Mouse (Mus musculus): Measurements from ENCODE around the gene Arhgef7. TPM values are rescaled to one million over a fixed set of nuclear protein-coding genes. Genes with fewer than 3 reads are reported as not detected.

The Arhgef7 gene
- polyA plus RNA-seq, 1 experiment from 2014 or later: 9.4 TPM

DNA sequence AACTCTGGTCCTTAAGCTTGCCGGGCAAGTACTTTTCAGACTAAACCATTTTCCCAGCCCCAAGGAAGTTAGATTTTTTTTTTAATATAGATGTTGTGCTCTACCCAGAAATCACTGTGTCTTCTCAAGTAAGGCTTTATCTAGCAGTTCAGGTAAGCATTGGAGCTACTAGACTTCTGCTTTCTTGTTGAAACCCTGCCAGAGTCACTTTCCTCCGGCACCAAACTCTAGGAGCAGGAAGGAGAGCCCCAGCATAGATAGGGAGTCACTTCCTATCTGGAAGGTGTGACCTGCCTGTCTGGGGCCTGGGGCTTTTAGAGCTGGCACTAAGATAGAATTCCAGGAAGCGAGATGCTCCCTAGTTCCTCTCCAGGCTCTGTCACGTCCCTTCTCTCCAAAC lies 10.3 kb upstream of the Arhgef7 start:
- DNase-seq (no peak), ATAC-seq (ENCODE audit: low read depth) (no peak)
- Histone ChIP-seq H3K4me2 (no peak overlapping the region), H3K9me3 (replicated peaks) (no peaks in the 10 kb centered on the region), H3K36me3 (no peaks in the 10 kb centered on the region), H3K27me3 (peaks cover 3% of the 10 kb centered on the region), H3K4me3 (replicated peaks) (no peak overlapping the region), H3K9ac (no peak overlapping the region), H3K4me1 (replicated peaks) (no peaks in the 10 kb centered on the region), H3K27ac (no peak overlapping the region)
- WGBS (ENCODE audit: insufficient replicate concordance): 24% methylated on average over 4 of the region's 4 CpGs

DNA sequence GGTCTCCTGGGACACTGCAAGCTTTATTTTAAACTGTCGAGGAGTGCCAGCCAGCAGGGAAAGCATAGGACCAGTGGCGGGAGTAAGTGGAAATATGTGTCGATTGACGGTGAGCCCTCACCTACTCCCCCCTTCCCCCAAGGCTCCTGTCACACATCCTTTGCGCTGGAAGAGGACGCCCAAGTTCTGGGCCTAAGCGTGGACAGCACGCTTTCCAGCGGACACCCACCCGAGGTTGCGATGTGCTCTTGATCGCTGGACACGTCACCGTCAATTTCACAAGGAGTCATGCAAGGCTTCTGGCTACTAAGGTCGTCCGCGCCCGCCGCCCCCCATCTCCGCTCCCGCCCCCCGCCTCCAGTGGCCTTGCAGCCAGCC lies 259 bp upstream of the Arhgef7 start:
- H3K27ac ChIP-seq: no peak overlapping the region
- H3K27me3 ChIP-seq: peaks cover 80% of the 10 kb centered on the region
- no peaks in the 10 kb centered on the region for H3K9me3 ChIP-seq (replicated peaks)
- H3K9ac ChIP-seq: peak overlapping the region; percentile 36; the same call in 1 of the 2 replicates
- H3K4me1 ChIP-seq (replicated peaks): peaks cover 14% of the 10 kb centered on the region; the same call in 1 of the 2 replicates
- no peak for DNase-seq
- peak overlapping the region; percentile 56 for H3K4me3 ChIP-seq (replicated peaks)
- peak overlapping the region; percentile 61 for H3K4me2 ChIP-seq
- ATAC-seq (ENCODE audit: low read depth): no peak
- 3% methylated on average over 22 of the region's 22 CpGs for WGBS (ENCODE audit: insufficient replicate concordance)
- H3K36me3 ChIP-seq: no peaks in the 10 kb centered on the region

DNA sequence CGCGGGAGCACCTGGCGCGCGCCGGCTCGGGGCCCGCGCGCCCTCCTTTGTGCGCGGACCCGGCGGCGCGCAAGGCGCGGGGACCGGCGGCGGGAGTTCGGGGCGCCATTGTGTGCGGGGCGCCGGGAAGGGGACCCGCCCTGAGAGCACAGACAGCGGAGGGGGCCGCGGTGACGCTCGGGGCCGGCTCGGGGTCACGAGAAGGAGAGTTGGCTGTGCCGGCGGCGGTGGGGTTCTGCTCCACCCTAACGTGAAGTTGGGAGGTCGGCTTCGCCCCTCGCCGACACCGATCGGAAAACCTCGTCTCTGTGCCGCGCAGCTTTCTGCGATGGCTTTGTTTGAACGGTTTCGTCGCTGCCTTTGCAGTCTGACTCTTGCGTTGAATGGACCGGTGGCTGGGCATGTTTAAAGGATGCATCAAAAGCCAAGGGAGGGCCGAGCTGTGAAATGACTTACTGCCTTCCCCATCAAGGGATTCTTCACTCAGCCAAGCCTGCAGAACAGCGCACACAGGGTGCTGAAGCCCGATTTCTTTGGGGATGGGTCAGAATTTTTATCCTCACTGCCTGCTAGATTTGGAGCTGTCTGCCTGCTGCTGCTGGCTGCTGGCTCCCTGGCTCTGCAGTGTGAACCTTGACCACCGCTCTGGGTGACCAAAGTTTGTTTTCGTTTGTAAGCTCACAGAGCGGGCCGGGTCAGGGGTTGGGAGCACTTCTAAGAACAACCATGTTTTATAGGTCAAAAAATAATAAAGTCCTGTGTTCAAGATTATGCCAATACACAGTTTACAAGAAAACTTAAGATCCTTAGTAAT lies 1.2 kb downstream of the Arhgef7 start:
- ATAC-seq (ENCODE audit: low read depth) (no peak; the same call in 1 of the 2 replicates), DNase-seq (no peak)
- H3K9ac ChIP-seq: peak overlapping the region; percentile 63
- H3K4me3 ChIP-seq (replicated peaks): peak overlapping the region; percentile 56
- peak overlapping the region; percentile 61 for H3K4me2 ChIP-seq
- peaks cover 77% of the 10 kb centered on the region for H3K27me3 ChIP-seq
- 3% methylated on average over 61 of the region's 61 CpGs for WGBS (ENCODE audit: insufficient replicate concordance)
- no peaks in the 10 kb centered on the region for H3K36me3 ChIP-seq
- H3K27ac ChIP-seq: peak overlapping the region; percentile 66
- no peaks in the 10 kb centered on the region for H3K9me3 ChIP-seq (replicated peaks)
- H3K4me1 ChIP-seq (replicated peaks): peaks cover 14% of the 10 kb centered on the region; the same call in 1 of the 2 replicates

DNA sequence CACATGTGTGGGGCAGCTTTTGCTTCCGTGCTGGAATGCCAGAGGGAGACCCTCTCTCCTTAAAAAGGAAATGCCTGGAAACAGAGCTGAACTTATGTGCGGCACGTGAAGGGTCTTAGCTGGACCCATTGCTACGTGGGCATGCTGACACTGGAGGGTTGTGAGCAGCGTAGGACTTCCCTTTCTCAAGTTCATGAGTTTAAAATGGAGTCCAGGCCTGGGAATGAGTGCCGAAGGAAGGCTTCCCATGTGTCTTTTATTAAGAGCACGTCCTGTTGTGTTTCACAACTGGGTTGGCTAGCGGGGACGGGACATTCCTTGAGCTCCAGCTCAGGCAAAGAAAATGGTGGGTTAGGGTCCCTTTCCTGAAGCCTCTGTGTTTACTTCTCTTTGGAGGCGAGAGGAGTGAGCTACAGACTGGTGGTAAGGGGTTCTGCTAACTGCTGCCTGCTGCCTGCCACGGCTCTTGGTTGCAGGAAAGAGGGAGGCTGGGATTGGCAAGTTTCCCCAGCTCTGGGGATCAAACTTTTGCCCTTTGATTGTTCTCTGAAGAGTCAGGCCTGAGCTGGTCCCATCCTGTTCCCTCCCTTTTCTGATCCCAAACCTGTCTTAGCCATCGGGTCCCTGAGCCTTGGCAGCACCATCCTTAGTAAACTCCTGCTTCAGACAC lies 2.9 kb downstream of the Arhgef7 start:
- Histone ChIP-seq H3K4me3 (replicated peaks) (no peak overlapping the region), H3K36me3 (no peaks in the 10 kb centered on the region), H3K4me1 (replicated peaks) (peaks cover 18% of the 10 kb centered on the region; the same call in 1 of the 2 replicates), H3K27ac (no peak overlapping the region), H3K27me3 (peaks cover 60% of the 10 kb centered on the region), H3K9ac (no peak overlapping the region), H3K9me3 (replicated peaks) (no peaks in the 10 kb centered on the region), H3K4me2 (no peak overlapping the region)
- ATAC-seq (ENCODE audit: low read depth) (no peak), DNase-seq (no peak)
- 54% methylated on average over 12 of the region's 12 CpGs for WGBS (ENCODE audit: insufficient replicate concordance)

DNA sequence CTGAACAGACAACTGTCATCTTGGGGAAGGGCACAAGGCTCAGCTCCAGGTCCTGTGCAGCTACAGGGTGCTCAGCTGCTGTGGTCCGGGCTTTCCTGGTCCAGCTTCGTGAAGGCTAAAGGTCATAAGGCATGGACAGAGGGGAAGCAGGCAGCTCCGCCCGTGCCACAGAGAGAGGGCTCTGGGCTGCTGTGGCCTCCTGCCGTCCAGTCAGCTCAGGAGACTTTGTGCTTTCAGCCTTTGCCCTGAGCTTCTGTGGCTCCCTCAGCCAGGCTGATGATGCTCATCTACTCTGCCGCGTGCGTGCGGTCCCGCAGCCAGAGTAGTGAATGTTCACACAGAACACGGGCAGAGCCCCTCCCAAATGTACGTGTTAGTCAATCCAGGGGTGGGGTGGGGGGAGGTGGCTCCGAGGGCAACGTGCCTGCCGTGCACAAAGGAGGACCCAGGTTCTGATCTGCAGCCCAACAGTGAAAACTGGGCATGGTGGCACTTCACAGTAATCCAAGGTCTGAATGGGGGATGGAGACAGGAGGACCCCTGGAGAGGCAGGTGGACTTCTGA lies 8.2 kb downstream of the Arhgef7 start:
- 0 out of 2 replicates have a peak, but pooled peaks cover 11% of the 10 kb centered on the region for H3K4me1 ChIP-seq (replicated peaks)
- peak; percentile 66 for ATAC-seq (ENCODE audit: low read depth)
- no peaks in the 10 kb centered on the region for H3K36me3 ChIP-seq
- DNase-seq: no peak
- WGBS (ENCODE audit: insufficient replicate concordance): 56% methylated on average over 15 of the region's 15 CpGs
- H3K9ac ChIP-seq: no peak overlapping the region
- H3K27ac ChIP-seq: no peak overlapping the region
- no peak overlapping the region for H3K4me3 ChIP-seq (replicated peaks)
- H3K27me3 ChIP-seq: peaks cover 6% of the 10 kb centered on the region
- 0 out of 2 replicates have a peak overlapping the region, but pooled peaks have one; percentile 4 for H3K4me2 ChIP-seq
- H3K9me3 ChIP-seq (replicated peaks): no peaks in the 10 kb centered on the region

DNA sequence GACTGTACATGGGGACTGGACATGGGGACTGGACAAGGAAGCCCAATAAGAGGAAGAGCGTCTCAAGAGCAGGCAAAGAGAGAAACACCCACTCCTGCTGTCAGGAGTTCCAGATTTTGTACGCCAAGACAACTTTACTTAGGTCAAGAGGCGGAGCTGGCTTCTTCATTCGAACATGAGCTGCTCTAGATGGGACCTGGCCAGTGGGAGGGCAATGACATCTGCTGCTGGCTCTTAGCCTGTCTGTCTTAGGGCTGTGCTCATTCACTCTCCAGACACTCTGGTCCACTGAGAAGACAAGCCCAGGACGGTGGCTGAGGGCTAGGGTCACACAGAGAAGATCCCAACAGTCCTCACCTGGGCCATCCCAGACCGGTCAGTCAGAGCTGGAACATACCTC lies 9.6 kb downstream of the Arhgef7 start:
- no peak overlapping the region for H3K27ac ChIP-seq
- H3K36me3 ChIP-seq: no peaks in the 10 kb centered on the region
- no peak overlapping the region for H3K4me2 ChIP-seq
- no peak overlapping the region for H3K9ac ChIP-seq
- no peaks in the 10 kb centered on the region for H3K9me3 ChIP-seq (replicated peaks)
- H3K4me1 ChIP-seq (replicated peaks): 0 out of 2 replicates have a peak, but pooled peaks cover 5% of the 10 kb centered on the region
- WGBS (ENCODE audit: insufficient replicate concordance): 47% methylated on average over 6 of the region's 6 CpGs
- no peak overlapping the region for H3K4me3 ChIP-seq (replicated peaks)
- H3K27me3 ChIP-seq: no peaks in the 10 kb centered on the region
- DNase-seq: no peak
- no peak for ATAC-seq (ENCODE audit: low read depth)

DNA sequence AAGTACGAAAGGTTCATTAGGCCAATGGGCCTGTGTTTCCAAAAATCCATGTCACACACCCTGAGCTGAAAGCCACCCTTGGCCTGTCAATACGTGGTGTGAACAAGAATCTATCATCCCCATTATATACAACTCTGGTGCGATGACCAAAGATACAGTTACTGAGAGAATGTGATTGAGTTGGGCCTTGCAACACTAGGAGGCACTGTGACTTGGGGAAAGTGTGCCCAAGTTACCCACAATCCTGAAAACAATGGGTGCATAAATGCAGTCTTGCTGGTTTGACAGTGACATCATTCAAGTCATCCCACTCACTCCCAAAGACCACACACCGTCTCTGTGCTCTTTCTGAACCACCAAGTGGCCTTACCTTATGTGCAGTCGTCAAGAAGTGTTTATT lies 11.6 kb downstream of the Arhgef7 start:
- no peak for ATAC-seq (ENCODE audit: low read depth)
- no peak overlapping the region for H3K27ac ChIP-seq
- WGBS (ENCODE audit: insufficient replicate concordance): 58% methylated on average over 5 of the region's 5 CpGs
- no peaks in the 10 kb centered on the region for H3K9me3 ChIP-seq (replicated peaks)
- no peaks in the 10 kb centered on the region for H3K27me3 ChIP-seq
- no peak overlapping the region for H3K9ac ChIP-seq
- H3K4me2 ChIP-seq: no peak overlapping the region
- DNase-seq: no peak
- no peak overlapping the region for H3K4me3 ChIP-seq (replicated peaks)
- H3K36me3 ChIP-seq: no peaks in the 10 kb centered on the region
- H3K4me1 ChIP-seq (replicated peaks): 0 out of 2 replicates have a peak, but pooled peaks cover 5% of the 10 kb centered on the region

DNA sequence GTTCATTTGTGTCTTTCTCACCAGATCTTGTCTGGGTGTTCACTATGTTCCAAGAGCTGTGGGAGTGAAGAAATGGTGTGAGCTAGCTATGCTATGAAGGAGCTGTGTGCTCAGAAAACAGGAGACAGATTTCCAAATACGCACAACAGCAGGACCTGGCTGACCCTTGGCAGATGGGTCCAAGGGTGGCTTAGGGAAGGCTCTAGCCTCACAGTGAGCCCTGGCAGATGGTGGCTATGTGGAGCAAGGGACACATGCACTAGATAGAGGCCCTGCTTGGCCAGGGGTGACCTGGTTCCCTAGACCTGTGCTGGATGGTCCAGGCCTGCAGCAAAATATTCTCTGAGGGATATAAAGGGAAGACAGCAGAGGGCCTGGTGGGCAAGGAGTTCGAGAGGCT lies 13.3 kb downstream of the Arhgef7 start:
- Histone ChIP-seq H3K9me3 (replicated peaks) (no peaks in the 10 kb centered on the region), H3K4me2 (no peak overlapping the region), H3K36me3 (no peaks in the 10 kb centered on the region), H3K4me3 (replicated peaks) (no peak overlapping the region), H3K9ac (no peak overlapping the region), H3K4me1 (replicated peaks) (no peaks in the 10 kb centered on the region), H3K27ac (no peak overlapping the region), H3K27me3 (no peaks in the 10 kb centered on the region)
- no peak for DNase-seq
- no peak for ATAC-seq (ENCODE audit: low read depth)
- 60% methylated on average over 2 of the region's 2 CpGs for WGBS (ENCODE audit: insufficient replicate concordance)

DNA sequence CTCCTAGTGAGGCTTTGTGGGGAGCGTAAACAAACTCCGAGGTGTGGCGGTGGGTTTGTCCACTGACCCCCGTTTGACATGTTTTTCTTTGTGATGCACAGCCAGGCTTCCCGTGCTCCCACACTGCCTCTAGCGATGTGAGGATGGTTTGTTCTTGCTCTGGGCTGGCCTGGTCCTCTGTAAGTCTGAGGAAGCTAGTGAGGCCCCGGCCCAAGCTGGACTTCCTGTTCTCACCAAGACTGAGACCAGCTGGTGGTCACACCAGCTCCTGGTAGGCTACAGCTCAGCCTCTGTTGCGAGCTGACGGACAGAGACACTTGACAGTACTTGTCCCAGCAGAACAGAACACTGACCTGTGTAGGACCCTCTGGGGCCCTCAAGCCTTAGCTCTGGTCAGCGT lies 16.1 kb downstream of the Arhgef7 start:
- Histone ChIP-seq H3K27ac (no peak overlapping the region), H3K9me3 (replicated peaks) (no peaks in the 10 kb centered on the region), H3K4me3 (replicated peaks) (no peak overlapping the region), H3K9ac (no peak overlapping the region), H3K27me3 (no peaks in the 10 kb centered on the region), H3K36me3 (no peaks in the 10 kb centered on the region), H3K4me2 (no peak overlapping the region), H3K4me1 (replicated peaks) (peaks cover 16% of the 10 kb centered on the region)
- WGBS (ENCODE audit: insufficient replicate concordance): 44% methylated on average over 10 of the region's 10 CpGs
- ATAC-seq (ENCODE audit: low read depth) (no peak), DNase-seq (no peak)

DNA sequence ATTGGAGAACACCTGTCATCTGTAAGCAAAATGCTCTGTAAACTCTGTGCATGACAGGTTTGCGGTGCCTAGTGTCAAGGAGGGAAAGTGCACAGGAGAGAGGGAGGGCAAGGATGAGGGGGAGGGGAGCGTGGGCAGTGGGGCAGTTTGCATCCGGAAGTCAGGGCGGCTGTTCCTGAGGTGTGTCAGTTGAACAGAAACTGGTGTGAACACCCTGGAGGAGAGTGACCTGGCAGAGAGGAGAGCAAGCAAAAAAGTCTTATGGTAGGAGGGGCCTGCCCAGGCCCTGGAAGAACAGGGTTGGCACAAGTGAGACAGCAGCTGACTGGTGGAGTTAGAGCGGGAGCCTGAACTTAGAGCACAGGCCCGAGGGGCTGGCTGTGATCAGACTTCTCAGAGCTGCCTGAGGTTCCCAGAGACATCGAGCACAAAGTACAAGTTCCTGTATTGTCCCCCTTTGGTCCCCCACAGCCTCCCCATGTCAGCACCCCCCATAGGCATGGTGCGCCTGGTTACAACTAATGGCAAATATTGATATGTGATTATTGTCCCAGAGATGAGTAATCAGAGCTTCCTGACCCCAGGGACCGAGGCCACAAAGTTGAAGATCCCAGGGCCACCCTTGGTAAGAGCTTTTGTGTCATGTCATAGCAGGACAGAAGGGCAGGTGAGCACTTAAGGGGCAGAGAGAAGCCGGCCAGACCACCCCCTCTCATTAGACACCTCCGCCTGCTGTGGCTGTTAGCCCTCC lies 19.5 kb downstream of the Arhgef7 start:
- DNase-seq: no peak
- ATAC-seq (ENCODE audit: low read depth): no peak
- peaks cover 16% of the 10 kb centered on the region for H3K4me1 ChIP-seq (replicated peaks)
- H3K27ac ChIP-seq: no peak overlapping the region
- H3K36me3 ChIP-seq: no peaks in the 10 kb centered on the region
- no peak overlapping the region for H3K4me2 ChIP-seq
- WGBS (ENCODE audit: insufficient replicate concordance): 64% methylated on average over 11 of the region's 11 CpGs
- H3K9ac ChIP-seq: no peak overlapping the region
- no peaks in the 10 kb centered on the region for H3K9me3 ChIP-seq (replicated peaks)
- no peaks in the 10 kb centered on the region for H3K27me3 ChIP-seq
- no peak overlapping the region for H3K4me3 ChIP-seq (replicated peaks)

DNA sequence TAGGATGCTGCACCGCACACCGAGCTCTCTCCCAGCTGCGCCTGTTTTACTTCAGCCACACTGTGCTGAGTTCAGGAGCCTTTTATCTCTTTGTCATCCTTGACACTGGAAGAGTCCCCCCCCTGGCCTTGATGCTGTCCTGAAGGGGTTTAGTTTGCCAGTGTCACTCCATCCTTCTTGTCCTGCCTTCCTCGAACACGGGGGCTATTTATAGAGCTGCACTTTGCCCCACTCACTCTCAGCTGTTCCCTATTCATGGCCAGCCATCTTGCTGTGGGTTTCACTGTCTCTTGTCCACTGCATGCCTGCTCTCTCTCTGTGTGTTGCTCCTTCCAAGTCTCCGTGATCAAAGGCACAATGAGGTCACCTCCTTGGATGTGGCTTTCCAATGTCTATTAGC lies 22.0 kb downstream of the Arhgef7 start:
- no peak overlapping the region for H3K27ac ChIP-seq
- H3K4me2 ChIP-seq: no peak overlapping the region
- DNase-seq (no peak), ATAC-seq (ENCODE audit: low read depth) (no peak)
- 46% methylated on average over 6 of the region's 6 CpGs for WGBS (ENCODE audit: insufficient replicate concordance)
- peaks cover 16% of the 10 kb centered on the region for H3K4me1 ChIP-seq (replicated peaks)
- no peaks in the 10 kb centered on the region for H3K36me3 ChIP-seq
- no peaks in the 10 kb centered on the region for H3K9me3 ChIP-seq (replicated peaks)
- H3K4me3 ChIP-seq (replicated peaks): no peak overlapping the region
- no peaks in the 10 kb centered on the region for H3K27me3 ChIP-seq
- no peak overlapping the region for H3K9ac ChIP-seq
